In the genomic region with DNA sequence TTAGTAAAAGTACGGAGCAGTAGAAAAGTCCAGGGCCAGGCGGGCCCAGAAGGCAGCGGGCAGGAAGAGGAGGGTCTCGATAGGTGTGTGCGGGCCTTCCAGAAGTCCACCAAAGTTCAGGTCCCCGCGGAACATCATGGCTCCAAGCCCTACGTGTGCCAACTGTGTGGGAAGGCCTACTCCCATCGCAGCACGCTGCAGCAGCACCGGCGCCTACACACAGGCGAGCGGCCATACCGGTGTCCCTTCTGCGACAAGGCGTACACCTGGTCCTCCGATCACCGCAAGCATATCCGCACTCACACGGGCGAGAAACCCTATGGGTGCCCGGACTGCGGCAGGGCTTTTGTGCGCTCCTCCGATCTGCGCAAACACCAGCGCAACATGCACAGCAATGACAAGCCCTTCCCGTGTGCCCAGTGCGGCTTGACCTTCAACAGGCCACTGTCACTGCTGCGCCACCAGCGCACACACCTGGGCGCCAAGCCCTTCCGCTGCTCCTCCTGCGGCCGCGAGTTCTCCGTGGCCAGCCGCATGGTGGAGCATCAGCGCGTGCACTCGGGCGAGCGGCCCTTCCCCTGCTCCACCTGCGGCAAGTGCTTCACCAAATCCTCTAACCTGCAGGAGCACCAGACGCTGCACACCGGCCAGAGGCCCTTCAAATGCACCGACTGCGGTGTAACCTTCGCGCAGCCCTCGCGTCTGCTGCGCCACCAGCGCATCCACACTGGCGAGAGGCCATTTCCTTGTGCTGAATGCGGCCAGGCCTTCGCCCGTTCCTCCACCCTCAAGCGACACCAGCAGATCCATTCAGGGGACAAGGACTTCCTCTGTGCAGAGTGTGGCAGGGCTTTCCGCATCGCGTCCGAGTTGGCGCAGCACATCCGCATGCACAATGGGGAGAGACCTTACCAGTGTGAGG, we compare ENCODE assay signal across 9 mouse cellular contexts. TPM values are rescaled to one million over a fixed set of nuclear protein-coding genes. Genes with fewer than 3 reads are reported as not detected.
DNase-seq lines count a peak whose midpoint lies in the region; ATAC-seq and TF ChIP-seq lines count a peak whose summit lies in the region.
"Had no signal": no experiment of that assay in that cellular context is flagged by ENCODE, and none has a peak within 500 bp of the region (broad histone marks: within the 10 kb centered on the region; RNA-seq: fewer than 3 reads in every experiment).

No protein-coding gene starts in this region.

- no peak for DNase-seq in heart, adult 18-20 months
- no peak for DNase-seq in ES-E14 (ENCODE audit: low read depth, low spot score)
- DNase-seq in forebrain, embryonic 11.5 days (ENCODE audit: low spot score), result peak; percentile 56
- DNase-seq in left cerebral cortex, postnatal 36 days (ENCODE audit: low spot score in 2 of 2), result peak; percentile 43 to 56
- DNase-seq in spleen, postnatal 4 days (ENCODE audit: low spot score in 2 of 2), result no peak

- H3K4me1 ChIP-seq in heart, embryonic 13.5 days, result peaks cover 18% of the 10 kb centered on the region
- H3K4me1 ChIP-seq in ES-E14 (ENCODE audit: control insufficient read depth in 2 of 2, insufficient read depth in 2 of 2, low read length in 2 of 2, poor library complexity in 1 of 2), result peaks cover 0 to 4% of the 10 kb centered on the region in 2 experiments; a peak in 1 of 4 replicates
- H3K4me1 ChIP-seq in forebrain, embryonic 11.5 days (replicated peaks; ENCODE audit: control insufficient read depth, insufficient read depth, low read length), result peaks cover 7% of the 10 kb centered on the region
- peaks cover 19% of the 10 kb centered on the region for H3K4me1 ChIP-seq in neural tube, embryonic 15.5 days

- H3K4me2 ChIP-seq in heart, embryonic 13.5 days, result peak overlapping the region; percentile 71
- peak overlapping the region; percentile 59 for H3K4me2 ChIP-seq in forebrain, embryonic 11.5 days (ENCODE audit: low read depth, low read length, severe bottlenecking)
- peak overlapping the region; percentile 68 for H3K4me2 ChIP-seq in neural tube, embryonic 15.5 days

- H3K9me3 ChIP-seq in heart, embryonic 13.5 days, result no peaks in the 10 kb centered on the region
- no peaks in the 10 kb centered on the region for H3K9me3 ChIP-seq in ES-E14 (ENCODE audit: control insufficient read depth, insufficient read depth, low read depth, low read length)
- H3K9me3 ChIP-seq in forebrain, embryonic 11.5 days (ENCODE audit: control insufficient read depth, low read length), result no peaks in the 10 kb centered on the region
- no peaks in the 10 kb centered on the region for H3K9me3 ChIP-seq in neural tube, embryonic 15.5 days (replicated peaks)

- no peak for ATAC-seq in heart, embryonic 13.5 days (ENCODE audit: extremely low read depth, insufficient number of reproducible peaks, low FRiP score, low TSS enrichment)
- no peak; the same call in 1 of the 2 replicates for ATAC-seq in forebrain, embryonic 11.5 days (replicated peaks; ENCODE audit: low FRiP score)
- peak; percentile 79 for ATAC-seq in neural tube, embryonic 15.5 days (ENCODE audit: low FRiP score)
- ATAC-seq in monocyte, adult 5-6 weeks (replicated peaks; ENCODE audit: insufficient number of reproducible peaks, low FRiP score, low TSS enrichment, poor library complexity, severe bottlenecking), result no peak
- ATAC-seq: Patski had no signal

- H3K4me3 ChIP-seq in heart, embryonic 13.5 days, result peak overlapping the region; percentile 46
- H3K4me3 ChIP-seq in ES-E14 (ENCODE audit: insufficient read depth in 1 of 2, low read depth in 1 of 2, low read length in 2 of 2, poor library complexity in 1 of 2, severe bottlenecking in 1 of 2), result peak overlapping the region; percentile 55 to 63
- H3K4me3 ChIP-seq in forebrain, embryonic 11.5 days (ENCODE audit: low read depth, low read length), result peak overlapping the region; percentile 28
- peak overlapping the region; percentile 38 for H3K4me3 ChIP-seq in neural tube, embryonic 15.5 days (replicated peaks)

- peaks cover 55% of the 10 kb centered on the region for H3K27me3 ChIP-seq in heart, embryonic 13.5 days (replicated peaks)
- peaks cover 31% of the 10 kb centered on the region for H3K27me3 ChIP-seq in forebrain, embryonic 11.5 days (ENCODE audit: control insufficient read depth, insufficient read depth, low read length)
- peaks cover 39% of the 10 kb centered on the region for H3K27me3 ChIP-seq in neural tube, embryonic 15.5 days (replicated peaks)

- H3K9ac ChIP-seq in heart, embryonic 13.5 days, result peak overlapping the region; percentile 37; the same call in 1 of the 2 replicates
- peak overlapping the region; percentile 6; the same call in 1 of the 2 replicates for H3K9ac ChIP-seq in ES-E14 (ENCODE audit: insufficient read depth, low read depth, low read length, poor library complexity, severe bottlenecking)
- peak overlapping the region; percentile 30 for H3K9ac ChIP-seq in forebrain, embryonic 11.5 days (ENCODE audit: low read length)
- peak overlapping the region; percentile 43 for H3K9ac ChIP-seq in neural tube, embryonic 15.5 days (replicated peaks)

- WGBS in heart, embryonic 13.5 days, result 9% methylated on average over 66 of the region's 66 CpGs
- 9% methylated on average over 66 of the region's 66 CpGs for WGBS in forebrain, embryonic 11.5 days
- 8% methylated on average over 66 of the region's 66 CpGs for WGBS in neural tube, embryonic 15.5 days

- in situ Hi-C loops in ES-E14 (cut with MboI; ENCODE audit: low sequenced_read_pairs in 2 of 2, unreplicated experiment in 2 of 2), result no loop called here

- no peak overlapping the region for H3K27ac ChIP-seq in heart, embryonic 13.5 days (replicated peaks)
- no peak overlapping the region for H3K27ac ChIP-seq in ES-E14 (ENCODE audit: insufficient read depth, low read depth, low read length, poor library complexity, severe bottlenecking)
- no peak overlapping the region for H3K27ac ChIP-seq in forebrain, embryonic 11.5 days (ENCODE audit: low read depth, low read length)
- H3K27ac ChIP-seq in neural tube, embryonic 15.5 days (replicated peaks), result no peak overlapping the region

- H3K36me3 ChIP-seq in heart, embryonic 13.5 days, result no peaks in the 10 kb centered on the region
- H3K36me3 ChIP-seq in ES-E14 (ENCODE audit: control insufficient read depth, insufficient read depth, low read length, poor library complexity, severe bottlenecking), result no peaks in the 10 kb centered on the region
- H3K36me3 ChIP-seq in forebrain, embryonic 11.5 days (ENCODE audit: control insufficient read depth, insufficient read depth, low read length), result no peaks in the 10 kb centered on the region
- no peaks in the 10 kb centered on the region for H3K36me3 ChIP-seq in neural tube, embryonic 15.5 days

- intact Hi-C loops in left cerebral cortex, postnatal 36 days (cut with DNase I), result no loop called here

TF ChIP-seq in ES-E14, 5 proteins besides CTCF, POLR2A, EP300 and RAD21:
- no peak for TF ChIP-seq ZNF384 (IDR thresholded peaks at IDR 0.05; ENCODE audit: low read depth, low read length)
TF ChIP-seq in ES-E14: peak in this region for 0.

RNA-seq across cellular contexts. Expression of a gene that starts 3.9 kb away (rescaled TPM):
- polyA plus RNA-seq in heart, embryonic 13.5 days (2015; fragmentation: Nextera tagmentation; extraction: Ambion mirVana), result 0.08 and 0.12 TPM in 2 replicates
- total RNA-seq in heart, adult 18-20 months (2021), result not detected
- total RNA-seq in ES-E14 (2012; rRNA removed), result not detected in 2 replicates
- polyA plus RNA-seq in forebrain, embryonic 11.5 days (2014; fragmentation: Nextera tagmentation; extraction: Ambion mirVana), result not detected in 2 replicates
- under 1 TPM; 0.75 to 0.76 TPM for total RNA-seq in left cerebral cortex, postnatal 36 days (2021)
- polyA plus RNA-seq in neural tube, embryonic 15.5 days (2015; fragmentation: Nextera tagmentation; extraction: Ambion mirVana), result 1.7 and 2.2 TPM in 2 replicates
- total RNA-seq in monocyte, adult 5-6 weeks (2017), result not detected in 3 replicates
- polyA plus RNA-seq: Patski had no signal

Comparison
In these comparisons a context has a peak if more than half of its experiments do, and no peak if none do; other contexts are left out.
1. DNase-seq: peak in forebrain, embryonic 11.5 days (single experiment) and left cerebral cortex, postnatal 36 days (2 of 2); none in heart, adult 18-20 months (0 of 2), ES-E14 (single experiment) and spleen, postnatal 4 days (0 of 2).
2. Peak in every context shown above with its lines, with median percentiles within 50 percentile points of each other: H3K4me2 ChIP-seq, H3K4me3 ChIP-seq and H3K9ac ChIP-seq.